Mouse (Mus musculus) embryonic fibroblast, embryonic 13.5 days (primary cell): ENCODE results near the gene Dnlz.

Source experiments
- CTCF ChIP-seq: IDR thresholded peaks from 2 replicates; pipeline ENCODE4 v1.5.1; 2011; ENCODE audit warnings: mild to moderate bottlenecking, control low read depth, low read length, moderate library complexity, borderline replicate concordance; ENCODE audit not compliant: insufficient read depth
- POLR2A ChIP-seq: IDR thresholded peaks from 2 replicates; pipeline ENCODE4 v1.6.1; 2011; ENCODE audit warnings: low read depth, mild to moderate bottlenecking, control low read depth, low read length, moderate library complexity

DNA sequence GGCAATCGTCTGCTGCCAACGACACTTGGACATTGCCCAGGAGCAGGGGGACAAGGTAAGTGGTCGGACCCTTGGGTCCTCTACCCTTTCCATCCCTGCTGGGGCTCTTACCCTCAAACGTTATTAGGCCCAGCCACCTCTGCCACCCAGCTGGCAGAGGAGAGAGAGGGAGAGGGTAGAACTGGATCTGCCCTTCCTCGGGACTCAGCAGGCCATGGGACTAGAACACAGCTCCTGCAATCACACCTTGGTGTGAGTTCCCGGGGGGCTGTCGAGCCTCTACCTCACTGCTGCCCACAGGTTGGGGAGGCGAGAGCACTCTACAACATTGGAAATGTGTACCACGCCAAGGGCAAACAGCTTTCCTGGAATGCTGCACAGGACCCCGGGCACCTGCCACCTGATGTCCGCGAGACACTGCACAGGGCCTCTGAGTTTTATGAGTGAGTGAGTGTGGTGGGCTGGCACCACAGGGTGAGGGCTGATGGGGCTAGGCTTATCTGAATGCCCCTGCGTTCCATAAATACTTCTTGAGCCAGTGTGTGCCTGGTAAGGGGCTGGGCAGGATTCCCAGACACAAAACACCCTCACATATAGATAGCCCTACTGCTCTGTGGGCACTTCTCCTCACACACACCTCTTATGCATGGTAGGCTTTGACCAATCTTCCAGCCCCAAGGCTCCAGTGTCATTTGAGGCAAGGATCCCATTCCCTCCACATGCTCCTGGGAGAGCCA lies 28.2 kb downstream of the Dnlz start:
- no peak for TF ChIP-seq POLR2A
- no peak for TF ChIP-seq CTCF
